Mouse (Mus musculus) left cerebral cortex, postnatal 36 days (tissue): ENCODE data around the gene Sntb2. TPM values are rescaled to one million over a fixed set of nuclear protein-coding genes. Genes with fewer than 3 reads are reported as not detected.

Experiments used
- DNase-seq, 2 experiments: peaks; one replicate each; pipeline ENCODE4 v3.0.0; 2021 to 2022; ENCODE audit warnings: low spot score in 2 of 2, mixed read lengths in 1 of 2
- intact Hi-C: fragments of 180-260 bp; cut with DNase I; formaldehyde crosslinking; loops from one replicate; pipeline ENCODE4 v1.15.1; 2025
- total RNA-seq, 2 experiments: library from RNA; stranded (reverse); gene quantifications; 2 replicates each; pipeline ENCODE4 v1.2.3; 2021

The Sntb2 gene
- total RNA-seq = 10 to 100 TPM; 13.7 to 17.0 TPM

GRCm38 (mm10) chr8:106935324-106935869 is at the start of gene Sntb2:
Gene Sntb2, plus strand, starts transcription at chr8:106935750.
- intact Hi-C loops = loop anchor here (5.0 kb wide), 1 partner anchor 67 kb away; no protein-coding TSS in a partner anchor
- DNase-seq = peak; percentile 84 to 89

DNA sequence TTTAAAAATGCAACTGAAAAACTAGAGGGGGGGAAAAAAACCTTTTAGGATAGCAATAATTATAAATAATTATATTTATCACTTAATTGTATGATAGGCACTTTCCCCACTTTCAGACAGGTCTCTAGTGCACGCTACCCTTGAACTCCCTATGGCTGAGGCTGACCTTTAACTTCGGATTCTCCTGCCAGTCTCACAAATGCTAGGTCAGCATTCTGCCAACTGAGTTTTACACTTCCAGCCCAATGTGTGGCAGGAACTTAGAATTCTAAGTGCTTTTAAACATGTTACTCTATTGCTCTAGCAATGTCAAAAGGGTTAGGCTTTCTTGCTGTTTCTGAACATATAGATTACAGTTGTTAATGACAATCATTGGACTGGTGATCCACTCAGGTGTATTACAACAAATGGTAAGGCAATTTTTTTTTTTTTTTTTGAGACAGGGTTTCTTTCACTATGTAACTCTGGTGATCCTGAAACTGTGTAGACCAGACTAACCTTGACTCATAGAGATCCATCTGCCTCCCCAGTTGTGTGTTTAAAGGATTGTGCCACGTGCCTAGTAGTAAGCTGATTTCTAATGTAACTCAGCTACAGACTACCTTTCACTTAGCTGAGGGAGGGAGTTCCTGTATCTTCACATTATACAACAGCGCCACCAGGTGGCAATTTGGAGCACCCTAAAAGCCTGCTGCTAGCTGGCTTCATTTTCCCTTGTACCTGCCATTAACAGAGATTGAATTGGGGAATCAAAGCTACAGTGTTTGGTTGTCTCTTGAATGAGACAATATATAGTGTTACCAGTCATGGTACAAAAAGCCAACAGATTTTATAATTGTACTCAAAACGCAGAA is 48.0 kb upstream of the Sntb2 start:
- DNase-seq = peak; percentile 40 to 65
- intact Hi-C loops = loop anchor here (1.0 to 5.0 kb wide), 2 partner anchors 169 to 190 kb away; no protein-coding TSS in a partner anchor

- no peak for DNase-seq
- intact Hi-C loops = loop anchor here (5.0 kb wide), 1 partner anchor 192 kb away; no protein-coding TSS in a partner anchor
These were observed 46.7 kb upstream of the Sntb2 start for GRCm38 (mm10) chr8:106888803-106889202.

DNA sequence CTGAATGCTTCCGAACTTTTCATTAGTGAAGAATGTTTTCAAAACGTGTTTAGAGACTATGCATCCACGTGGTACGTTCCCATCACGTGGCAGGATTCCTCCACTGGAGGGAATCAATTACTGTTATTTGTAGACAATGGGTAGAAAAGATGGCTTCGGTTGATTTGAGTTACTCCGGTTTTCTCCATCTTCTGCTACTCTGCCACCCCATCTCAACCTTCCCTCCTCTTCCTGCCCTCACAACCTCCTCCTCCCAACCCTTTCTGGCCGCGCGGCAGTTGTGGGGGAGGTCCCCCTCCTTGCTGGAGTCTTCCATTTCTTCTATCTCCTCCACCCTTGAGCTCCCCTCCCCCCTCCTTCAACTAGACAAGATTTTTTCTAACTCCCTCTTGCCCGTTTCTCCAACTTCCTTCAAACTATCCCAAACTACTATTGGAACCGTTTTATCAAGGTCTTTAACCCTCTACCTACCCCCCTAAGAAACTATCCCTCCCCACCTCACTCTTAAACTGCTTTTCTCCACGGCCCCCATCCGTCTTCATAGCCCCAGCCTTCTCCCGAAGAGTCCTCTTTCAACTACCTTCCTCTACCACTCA is 43.2 kb upstream of the Sntb2 start:
- intact Hi-C loops = no loop called here
- DNase-seq = no peak

- DNase-seq = no peak
- intact Hi-C loops = no loop called here
These were observed 42.6 kb upstream of the Sntb2 start for GRCm38 (mm10) chr8:106892806-106893451.

GRCm38 (mm10) chr8:106893481-106894156 is 41.9 kb upstream of the Sntb2 start, which contains the start of gene Utp4:
Gene Utp4, plus strand, starts transcription at chr8:106893636.
- DNase-seq = peak; percentile 87 to 92

GRCm38 (mm10) chr8:106899473-106899872 is 36.1 kb upstream of the Sntb2 start:
- DNase-seq = no peak
- intact Hi-C loops = no loop called here

More at GRCm38 (mm10) chr8:106893481-106894156, 41.9 kb upstream of the Sntb2 start, which contains the start of gene Utp4:
- intact Hi-C loops = no loop called here

- DNase-seq = peak; percentile 83 to 92
- intact Hi-C loops = no loop called here
These were observed 29.6 kb upstream of the Sntb2 start for GRCm38 (mm10) chr8:106905727-106906480.

DNA sequence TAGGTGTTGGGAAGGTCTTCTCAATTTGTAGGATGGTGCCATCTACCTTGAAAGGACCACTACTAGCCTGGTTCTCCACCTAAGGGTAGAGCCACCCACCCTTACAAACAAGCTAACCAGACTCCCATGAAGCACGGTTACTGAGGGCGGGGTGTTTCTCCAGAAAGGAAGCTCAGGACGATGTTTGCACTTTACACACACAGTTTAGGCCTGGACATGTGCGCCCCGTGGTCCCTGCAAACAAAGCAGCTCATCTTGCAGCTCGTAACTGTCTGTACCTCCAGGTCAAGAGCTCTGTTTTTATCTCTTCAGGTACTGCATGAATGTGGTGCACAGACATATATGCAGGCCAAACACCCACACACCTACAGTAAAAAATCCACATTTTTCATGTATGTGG is 28.9 kb upstream of the Sntb2 start:
- intact Hi-C loops = no loop called here
- no peak for DNase-seq

DNA sequence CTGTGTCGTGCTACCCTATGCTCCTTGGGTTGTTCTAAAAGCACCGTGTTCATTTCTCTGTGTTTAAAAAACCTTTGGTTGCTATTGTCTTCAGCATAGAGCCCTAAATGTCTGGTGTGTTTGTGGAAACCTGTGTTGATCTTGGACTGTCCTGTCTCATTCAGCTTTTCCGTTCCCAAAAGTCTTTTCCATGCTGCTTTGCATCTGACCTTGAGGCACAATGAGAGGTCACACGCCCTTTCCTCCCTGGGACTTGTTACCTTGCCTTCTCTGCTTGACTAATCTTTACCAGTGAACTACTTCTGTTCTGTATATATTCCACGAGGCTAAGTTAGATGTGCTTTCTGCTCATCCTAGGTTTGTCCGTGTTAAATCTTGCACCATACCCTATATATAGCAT is 28.1 kb upstream of the Sntb2 start:
- no peak for DNase-seq
- intact Hi-C loops = no loop called here

- intact Hi-C loops = no loop called here
- DNase-seq = no peak
These were observed 27.3 kb upstream of the Sntb2 start for GRCm38 (mm10) chr8:106908291-106908690.

- peak in 1 of 2 experiments; percentile 58 for DNase-seq
- intact Hi-C loops = no loop called here
These were observed 21.9 kb upstream of the Sntb2 start for GRCm38 (mm10) chr8:106913631-106914030.

- DNase-seq = peak; percentile 76 to 81
- intact Hi-C loops = no loop called here
These were observed 15.7 kb upstream of the Sntb2 start for GRCm38 (mm10) chr8:106919721-106920394.

- intact Hi-C loops = no loop called here
- DNase-seq = no peak
These were observed 15.2 kb upstream of the Sntb2 start for GRCm38 (mm10) chr8:106920395-106920741.

GRCm38 (mm10) chr8:106924057-106924456 is 11.5 kb upstream of the Sntb2 start:
- DNase-seq = no peak
- intact Hi-C loops = no loop called here

DNA sequence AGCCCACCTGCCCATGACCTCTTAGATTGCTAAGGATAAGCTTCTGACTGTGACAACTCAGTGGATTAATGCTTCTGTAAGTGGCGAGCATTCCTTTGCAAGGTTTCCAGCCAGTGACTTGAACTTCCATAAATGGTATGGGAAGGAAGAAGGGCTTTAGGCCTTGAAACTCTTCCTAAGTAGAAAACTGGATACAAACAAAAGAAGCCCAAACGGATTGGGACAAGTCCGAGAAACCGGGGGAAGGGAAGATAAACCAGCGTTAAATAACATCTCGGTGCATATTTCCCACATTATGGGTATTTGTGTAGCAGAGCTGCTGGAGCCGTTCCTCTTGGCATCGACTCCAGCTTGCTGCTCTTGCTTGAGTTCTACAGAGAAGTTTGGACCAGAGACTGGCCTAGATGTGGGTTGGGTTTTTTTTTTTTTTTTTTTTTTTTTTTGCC is 10.6 kb upstream of the Sntb2 start:
- intact Hi-C loops = no loop called here
- DNase-seq = peak; percentile 31 to 57

DNA sequence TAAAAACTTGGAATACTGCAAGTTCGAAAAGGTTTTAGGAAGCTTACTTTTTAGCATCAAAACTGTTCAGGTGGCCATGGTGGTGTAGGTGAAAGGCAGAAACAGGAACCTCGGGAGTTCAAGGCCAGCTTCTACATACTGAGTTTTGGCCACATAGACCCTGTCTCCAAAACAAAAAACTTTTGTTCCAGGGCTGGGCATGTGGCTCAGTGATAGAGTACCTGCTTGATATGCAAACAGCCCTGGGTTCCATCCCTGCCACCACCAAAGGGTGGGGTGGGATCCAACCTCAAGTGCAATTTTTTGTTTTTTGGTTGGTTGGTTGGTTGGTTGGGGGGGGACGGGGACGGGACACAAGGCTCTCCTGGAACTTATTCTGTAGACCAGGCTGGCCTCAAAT is 10.1 kb upstream of the Sntb2 start:
- DNase-seq = no peak
- intact Hi-C loops = no loop called here

- intact Hi-C loops = no loop called here
- no peak for DNase-seq
These were observed 8.3 kb upstream of the Sntb2 start for GRCm38 (mm10) chr8:106927247-106927646.
